Mouse (Mus musculus) 3T3-L1 (cell line): ENCODE measurements at regions not wholly inside any gene's neighbourhood (a gene's known extent, or its start where the extent isn't known, plus 50 kb on each side); places are given as distances from the start of the nearest gene placed in this dataset.

ENCODE experiments used
- DNase-seq: peaks from one replicate; pipeline ENCODE4 v3.0.0-alpha.2; 2015; ENCODE audit warnings: low read depth, low spot score

DNA sequence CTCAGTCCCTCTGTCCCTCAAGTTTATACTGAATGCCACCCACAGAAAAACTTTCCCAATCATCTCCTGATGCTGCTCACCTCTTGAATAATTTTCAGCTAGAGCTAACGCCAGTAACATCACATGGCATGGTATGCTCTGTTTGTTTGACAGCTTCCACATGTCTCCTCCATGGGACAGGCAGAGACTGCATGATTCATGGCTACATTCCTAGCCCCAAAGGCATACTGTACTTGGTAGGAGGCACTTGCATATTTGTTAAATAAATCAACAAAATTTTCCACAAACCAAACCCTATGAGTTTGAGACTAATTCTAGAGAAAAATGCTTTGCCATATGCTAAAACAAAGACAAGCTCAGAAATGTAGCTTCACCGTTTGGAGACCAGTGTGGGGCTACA lies 304.9 kb downstream of the Rfpl4b start:
- peak; percentile 88 for DNase-seq
